Mouse (Mus musculus) brain, embryonic 14.5 days (tissue): ENCODE measurements around the gene Ireb2. TPM values are rescaled to one million over a fixed set of nuclear protein-coding genes. Genes with fewer than 3 reads are reported as not detected.

Source experiments
- DNase-seq: peaks from one replicate; pipeline ENCODE4 v3.0.0-alpha.2; 2011; ENCODE audit warnings: low read depth
- CTCF ChIP-seq: fragments of 200-500 bp; IDR thresholded peaks from 2 replicates; pipeline ENCODE4 v1.5.1; 2012; ENCODE audit warnings: inconsistent platforms, mild to moderate bottlenecking, moderate library complexity, borderline replicate concordance; ENCODE audit not compliant: insufficient read depth, insufficient read length; ENCODE audit errors: extremely low read depth
- POLR2A ChIP-seq: fragments of 200-500 bp; IDR thresholded peaks from 2 replicates; pipeline ENCODE4 v1.6.1; 2012; ENCODE audit warnings: mild to moderate bottlenecking, inconsistent platforms, borderline replicate concordance; ENCODE audit not compliant: poor library complexity, insufficient read depth, insufficient read length, severe bottlenecking; ENCODE audit errors: extremely low read depth
- polyA plus RNA-seq: library from polyadenylated mRNA; depleted of rRNA; stranded (reverse); fragments of >200 nt; gene quantifications from 2 replicates; pipeline ENCODE4 v1.2.3, GENCODE M21; 2012; rRNA removed

The Ireb2 gene
- polyA plus RNA-seq, 1 experiment = 56.4 TPM

GRCm38 (mm10) chr9:54950575-54951321 is 87.2 kb downstream of the Ireb2 start, which contains the start of the genes Psma4 and AY074887:
Gene Psma4 (plus strand): TSS chr9:54950790.
Gene AY074887 (minus strand): TSS chr9:54950998.
- DNase-seq = peak; percentile 98
- TF ChIP-seq CTCF (no peak), POLR2A (peak; percentile 67; the same call in 1 of the 2 replicates)

- no peak for TF ChIP-seq CTCF
- no peak for TF ChIP-seq POLR2A
- no peak for DNase-seq
Observed at GRCm38 (mm10) chr9:54961059-54961458, 97.5 kb downstream of the Ireb2 start.

Other genes starting within 250 kb of the Ireb2 start
- 14.8 and 16.3 TPM in 2 replicates for gene Acsbg1, start 201.9 kb upstream of the Ireb2 start, polyA plus RNA-seq
- gene Dnaja4, start 164.9 kb upstream of the Ireb2 start, polyA plus RNA-seq = 6.3 and 7.3 TPM in 2 replicates
- 65.1 and 90.8 TPM in 2 replicates for gene Wdr61, start 129.3 kb upstream of the Ireb2 start, polyA plus RNA-seq
- 112 and 168 TPM in 2 replicates for gene Crabp1, start 99.0 kb upstream of the Ireb2 start, polyA plus RNA-seq
- gene Hykk, start 53.5 kb downstream of the Ireb2 start, polyA plus RNA-seq = 0.93 and 1.8 TPM in 2 replicates
- 190 and 217 TPM in 2 replicates for gene Psma4, start 87.0 kb downstream of the Ireb2 start, polyA plus RNA-seq
- 0.11 and 0.19 TPM in 2 replicates for gene AY074887, start 87.2 kb downstream of the Ireb2 start, polyA plus RNA-seq
- gene Chrna5, start 117.1 kb downstream of the Ireb2 start, polyA plus RNA-seq = 2.3 and 4.6 TPM in 2 replicates
- gene Chrna3, start 162.8 kb downstream of the Ireb2 start, polyA plus RNA-seq = 9.3 and 14.9 TPM in 2 replicates
- 1.4 and 2.1 TPM in 2 replicates for gene Chrnb4, start 185.0 kb downstream of the Ireb2 start, polyA plus RNA-seq